Mouse (Mus musculus) testis, adult 2 months (tissue): Measurements from ENCODE around the gene Tbx3. TPM values are rescaled to one million over a fixed set of nuclear protein-coding genes. Genes with fewer than 3 reads are reported as not detected.
A peak's percentile ranks its signal among the peaks of the same experiment; 100 is the strongest.

Source experiments
- H3K27ac ChIP-seq: fragments of 200-500 bp; 2 replicates; pipeline ENCODE4 v1.5.1; 2012; ENCODE audit warnings: low read depth, low read length; ENCODE audit not compliant: control insufficient read depth, insufficient read depth
- H3K27me3 ChIP-seq: fragments of 200-500 bp; 2 replicates; pipeline ENCODE4 v1.6.1; 2012; ENCODE audit warnings: mild to moderate bottlenecking, low read length, moderate library complexity; ENCODE audit not compliant: control insufficient read depth, insufficient read depth
- H3K36me3 ChIP-seq: fragments of 200-500 bp; 2 replicates; pipeline ENCODE4 v1.6.1; 2012; ENCODE audit warnings: mild to moderate bottlenecking, low read length; ENCODE audit not compliant: control insufficient read depth, insufficient read depth
- H3K4me1 ChIP-seq: fragments of 200-500 bp; 2 replicates; pipeline ENCODE4 v1.6.1; 2012; ENCODE audit warnings: low read length; ENCODE audit not compliant: control insufficient read depth, insufficient read depth
- H3K4me3 ChIP-seq: fragments of 200-500 bp; 2 replicates; pipeline ENCODE4 v1.5.1; 2012; ENCODE audit warnings: low read depth, mild to moderate bottlenecking, low read length, moderate library complexity, mixed read lengths; ENCODE audit not compliant: control insufficient read depth
- CTCF ChIP-seq: fragments of 200-500 bp; IDR thresholded peaks from 2 replicates; pipeline ENCODE4 v1.5.1; 2012; ENCODE audit warnings: low read depth, mild to moderate bottlenecking, inconsistent platforms, low read length, moderate library complexity; ENCODE audit not compliant: control insufficient read depth, insufficient read depth, insufficient replicate concordance
- POLR2A ChIP-seq: fragments of 200-500 bp; IDR thresholded peaks from 2 replicates; pipeline ENCODE4 v1.6.1; 2012; ENCODE audit warnings: low read depth, mild to moderate bottlenecking, inconsistent platforms, low read length, moderate library complexity; ENCODE audit not compliant: control insufficient read depth
- polyA plus RNA-seq: library from polyadenylated mRNA; depleted of rRNA; stranded (reverse); fragments of >200 nt; gene quantifications from 2 replicates; pipeline ENCODE4 v1.2.3, GENCODE M21; 2012

The Tbx3 gene
- polyA plus RNA-seq, 1 experiment = 0.52 TPM

GRCm38 (mm10) chr5:119668913-119669411, 1.5 kb upstream of the Tbx3 start:
- Histone ChIP-seq H3K4me1 (peaks cover 16% of the 10 kb centered on the region), H3K27ac (no peak overlapping the region), H3K27me3 (no peaks in the 10 kb centered on the region; the same call in none of the 2 replicates), H3K36me3 (no peaks in the 10 kb centered on the region), H3K4me3 (no peak overlapping the region)
- TF ChIP-seq POLR2A (no peak), CTCF (no peak)

- Histone ChIP-seq H3K36me3 (no peaks in the 10 kb centered on the region), H3K27me3 (no peaks in the 10 kb centered on the region; the same call in none of the 2 replicates), H3K27ac (peak overlapping the region; percentile 52; the same call in 1 of the 2 replicates), H3K4me3 (peak overlapping the region; percentile 40), H3K4me1 (peaks cover 16% of the 10 kb centered on the region)
- TF ChIP-seq POLR2A (no peak), CTCF (no peak)
Observed at GRCm38 (mm10) chr5:119669741-119670565, 516 bp upstream of the Tbx3 start.

GRCm38 (mm10) chr5:119671124-119671801, 794 bp downstream of the Tbx3 start:
- H3K27ac ChIP-seq = peak overlapping the region; percentile 51; the same call in 1 of the 2 replicates
- no peaks in the 10 kb centered on the region; the same call in none of the 2 replicates for H3K27me3 ChIP-seq

GRCm38 (mm10) chr5:119671965-119672347, 1.5 kb downstream of the Tbx3 start:
- Histone ChIP-seq H3K27me3 (no peaks in the 10 kb centered on the region; the same call in none of the 2 replicates), H3K36me3 (no peaks in the 10 kb centered on the region), H3K27ac (no peak overlapping the region; the same call in 1 of the 2 replicates)

More at GRCm38 (mm10) chr5:119671124-119671801, 794 bp downstream of the Tbx3 start:
- Histone ChIP-seq H3K4me3 (peak overlapping the region; percentile 60), H3K4me1 (peaks cover 16% of the 10 kb centered on the region), H3K36me3 (no peaks in the 10 kb centered on the region)
- TF ChIP-seq POLR2A (no peak), CTCF (no peak)

GRCm38 (mm10) chr5:119672348-119672983, 2.0 kb downstream of the Tbx3 start:
- TF ChIP-seq POLR2A (no peak), CTCF (no peak)
- Histone ChIP-seq H3K36me3 (no peaks in the 10 kb centered on the region), H3K4me1 (peaks cover 16% of the 10 kb centered on the region), H3K27ac (no peak overlapping the region; the same call in 1 of the 2 replicates), H3K27me3 (no peaks in the 10 kb centered on the region; the same call in none of the 2 replicates), H3K4me3 (peak overlapping the region; percentile 53)

More at GRCm38 (mm10) chr5:119671965-119672347, 1.5 kb downstream of the Tbx3 start:
- peak overlapping the region; percentile 53 for H3K4me3 ChIP-seq
- TF ChIP-seq CTCF (no peak), POLR2A (no peak)
- peaks cover 16% of the 10 kb centered on the region for H3K4me1 ChIP-seq

GRCm38 (mm10) chr5:119672984-119673600, 2.6 kb downstream of the Tbx3 start:
- H3K4me3 ChIP-seq = no peak overlapping the region
- no peaks in the 10 kb centered on the region; the same call in none of the 2 replicates for H3K27me3 ChIP-seq
- no peak for TF ChIP-seq POLR2A
- no peak for TF ChIP-seq CTCF
- no peaks in the 10 kb centered on the region for H3K36me3 ChIP-seq
- H3K4me1 ChIP-seq = peaks cover 16% of the 10 kb centered on the region
- no peak overlapping the region for H3K27ac ChIP-seq
